Mouse (Mus musculus) adrenal gland, postnatal 25 days (tissue): ENCODE data around the gene Gm47791. TPM values are rescaled to one million over a fixed set of nuclear protein-coding genes. Genes with fewer than 3 reads are reported as not detected.

Experiments
- DNase-seq: peaks from one replicate; pipeline ENCODE4 v3.0.0; 2021; ENCODE audit warnings: mixed read lengths
- total RNA-seq: library from RNA; stranded (reverse); gene quantifications from 2 replicates; pipeline ENCODE4 v1.2.3, GENCODE M21; 2021

Gm47791 gene
- total RNA-seq, 1 experiment from 2014 or later = not detected

- DNase-seq = peak; percentile 91
Measured at GRCm38 (mm10) chr1:82724339-82725025, 46.6 kb downstream of the Gm47791 start, which contains the start of gene Mff. Gene Mff, plus strand, starts transcription at chr1:82724890.

Other genes starting within 250 kb of the Gm47791 start
- 3.6 and 4.6 TPM in 2 replicates for gene Col4a4, start 184.4 kb downstream of the Gm47791 start, total RNA-seq
- 1.7 and 2.9 TPM in 2 replicates for gene Col4a3, start 184.3 kb downstream of the Gm47791 start, total RNA-seq
- gene Mff, start 46.4 kb downstream of the Gm47791 start, total RNA-seq = 125 and 146 TPM in 2 replicates
- not detected in 2 replicates for gene Tm4sf20, start 2.8 kb downstream of the Gm47791 start, total RNA-seq
- gene Agfg1, start 68.2 kb upstream of the Gm47791 start, total RNA-seq = 56.4 and 58.6 TPM in 2 replicates
- gene A030005L19Rik, start 142.1 kb upstream of the Gm47791 start, total RNA-seq = 0.39 TPM in 1 of 2 replicates, not detected in the other
- gene A030014E15Rik, start 153.7 kb upstream of the Gm47791 start, total RNA-seq = not detected in 2 replicates
- gene Gm6217, start 160.2 kb upstream of the Gm47791 start, total RNA-seq = not detected in 2 replicates
- gene A030003K21Rik, start 172.1 kb upstream of the Gm47791 start, total RNA-seq = not detected in 2 replicates
- gene Gm7544, start 184.8 kb upstream of the Gm47791 start, total RNA-seq = not detected in 2 replicates
- gene Gm47955, start 189.0 kb upstream of the Gm47791 start, total RNA-seq = not detected in 2 replicates
- gene Gm47959, start 229.3 kb upstream of the Gm47791 start, total RNA-seq = not detected in 2 replicates